Mouse (Mus musculus): Measurements from ENCODE around the gene Jarid2. TPM values are rescaled to one million over a fixed set of nuclear protein-coding genes. Genes with fewer than 3 reads are reported as not detected.
"Not testable (repeated sequence)": the region's sequence is repeated elsewhere in the genome, so short reads cannot be mapped to it uniquely, and the experiment has no call there.

Jarid2 gene
- polyA plus RNA-seq, 2 experiments, result 22.8 to 29.9 TPM

DNA sequence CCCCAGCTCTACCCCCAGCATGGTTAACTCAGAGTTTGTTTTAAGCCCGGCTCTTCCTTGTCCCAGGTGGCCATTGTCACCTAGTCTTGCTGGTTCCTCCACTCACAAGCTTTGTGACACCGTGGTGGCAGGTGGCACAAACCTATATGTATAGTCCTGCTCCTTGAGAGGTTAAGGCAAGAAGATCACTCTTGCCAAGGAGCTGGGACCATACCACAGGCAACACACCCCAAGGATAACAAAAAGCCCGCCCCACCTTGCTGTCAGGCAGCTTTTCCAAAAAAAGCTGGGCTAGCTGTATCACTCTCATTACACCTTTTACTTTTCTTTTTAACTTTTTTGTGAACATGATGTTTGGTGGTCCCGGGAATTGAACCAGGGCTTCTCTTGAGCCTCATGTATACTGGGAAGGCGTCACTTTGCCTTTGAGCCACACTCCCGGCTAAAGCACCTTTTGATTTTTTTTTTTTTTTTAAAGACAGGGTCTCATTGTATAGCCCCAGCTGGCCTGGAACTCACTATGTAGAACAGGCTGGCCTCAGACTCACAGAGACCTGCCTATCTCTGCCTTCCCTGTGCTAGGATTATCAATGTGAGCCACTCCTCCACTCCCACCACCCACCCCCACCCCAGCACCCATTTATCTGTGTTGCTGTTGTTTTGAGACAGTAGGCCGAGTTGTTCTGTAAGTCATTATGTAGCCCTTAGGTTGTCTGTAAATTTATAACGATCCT, 19.4 kb upstream of the Jarid2 start:
- TF ChIP-seq POLR2A (IDR thresholded peaks at IDR 0.05; ENCODE audit: borderline replicate concordance, extremely low read depth, insufficient read depth, insufficient read length), result no peak
- no peak overlapping the region for H3K4me2 ChIP-seq (replicated peaks; ENCODE audit: low read depth, low read length, severe bottlenecking)
- H3K4me3 ChIP-seq (replicated peaks; ENCODE audit: low read length), result no peak overlapping the region
- no peak overlapping the region for H3K27ac ChIP-seq (replicated peaks; ENCODE audit: low read depth, low read length)
- H3K36me3 ChIP-seq (ENCODE audit: control insufficient read depth, insufficient read depth, low read length), result no peaks in the 10 kb centered on the region
- H3K9ac ChIP-seq (ENCODE audit: low read depth, low read length, severe bottlenecking), result no peak overlapping the region
- H3K4me1 ChIP-seq (ENCODE audit: control insufficient read depth, insufficient read depth, low read length), result 0 out of 2 replicates have a peak, but pooled peaks cover 3% of the 10 kb centered on the region
- DNase-seq (ENCODE audit: low spot score), result no peak
- no peaks in the 10 kb centered on the region for H3K9me3 ChIP-seq (ENCODE audit: control insufficient read depth, low read length)
- no peaks in the 10 kb centered on the region for H3K27me3 ChIP-seq (ENCODE audit: control insufficient read depth, insufficient read depth, low read length)
- no peak for ATAC-seq (ENCODE audit: low FRiP score, low read depth)
- 62% methylated on average over 8 of the region's 8 CpGs for WGBS

DNA sequence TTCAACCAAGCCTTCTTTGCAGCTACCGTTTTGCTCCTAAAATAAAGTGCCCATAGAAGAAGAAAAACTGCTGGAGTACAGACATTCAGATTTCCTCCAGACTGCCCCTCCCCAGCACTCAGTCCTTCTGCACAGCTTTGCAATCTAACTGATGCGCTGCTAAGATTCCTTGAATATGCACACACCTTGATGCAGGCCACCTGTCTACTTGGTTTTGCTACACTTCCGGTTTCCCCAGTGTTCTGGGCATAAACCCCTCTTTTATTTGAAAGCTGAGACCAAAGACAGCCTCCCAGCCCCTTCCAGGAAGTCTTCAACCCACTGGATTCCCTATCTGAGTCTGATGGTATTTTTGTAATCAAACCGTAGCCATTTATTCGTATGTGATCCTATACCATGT, 18.2 kb upstream of the Jarid2 start:
- H3K27ac ChIP-seq (replicated peaks; ENCODE audit: low read depth, low read length), result no peak overlapping the region
- H3K4me1 ChIP-seq (ENCODE audit: control insufficient read depth, insufficient read depth, low read length), result 0 out of 2 replicates have a peak, but pooled peaks cover 3% of the 10 kb centered on the region
- no peak for TF ChIP-seq POLR2A (IDR thresholded peaks at IDR 0.05; ENCODE audit: borderline replicate concordance, extremely low read depth, insufficient read depth, insufficient read length)
- no peak overlapping the region for H3K4me3 ChIP-seq (replicated peaks; ENCODE audit: low read length)
- H3K4me2 ChIP-seq (replicated peaks; ENCODE audit: low read depth, low read length, severe bottlenecking), result no peak overlapping the region
- no peak overlapping the region for H3K9ac ChIP-seq (ENCODE audit: low read depth, low read length, severe bottlenecking)
- no peak for DNase-seq (ENCODE audit: low spot score)
- no peak for ATAC-seq (ENCODE audit: low FRiP score, low read depth)
- no peaks in the 10 kb centered on the region for H3K27me3 ChIP-seq (ENCODE audit: control insufficient read depth, insufficient read depth, low read length)
- H3K9me3 ChIP-seq (ENCODE audit: control insufficient read depth, low read length), result no peaks in the 10 kb centered on the region
- H3K36me3 ChIP-seq (ENCODE audit: control insufficient read depth, insufficient read depth, low read length), result no peaks in the 10 kb centered on the region
- WGBS, result 49% methylated on average over 5 of the region's 5 CpGs

DNA sequence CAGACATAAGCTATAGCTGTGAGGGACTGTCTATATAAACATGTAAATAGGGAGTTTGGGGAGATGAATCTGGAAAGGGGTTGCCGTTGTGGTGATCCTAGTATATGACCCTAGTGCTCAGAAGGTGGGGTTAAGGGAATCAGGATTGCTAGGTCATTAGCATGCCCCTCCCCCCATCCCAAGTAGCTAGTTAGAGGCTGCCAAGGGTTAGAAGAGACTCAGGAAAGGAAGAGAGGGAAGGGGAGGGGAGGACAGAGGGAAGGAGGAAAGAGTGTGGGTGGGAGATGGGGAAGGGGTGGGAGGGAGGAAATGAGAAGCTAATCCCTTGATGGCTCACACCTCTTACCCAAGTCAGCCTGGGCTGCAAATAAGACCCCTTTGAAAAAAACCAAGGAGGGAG, 17.4 kb upstream of the Jarid2 start:
- Histone ChIP-seq H3K4me2 (replicated peaks; ENCODE audit: low read depth, low read length, severe bottlenecking) (no peak overlapping the region), H3K36me3 (ENCODE audit: control insufficient read depth, insufficient read depth, low read length) (no peaks in the 10 kb centered on the region), H3K27ac (replicated peaks; ENCODE audit: low read depth, low read length) (no peak overlapping the region), H3K27me3 (ENCODE audit: control insufficient read depth, insufficient read depth, low read length) (no peaks in the 10 kb centered on the region), H3K4me1 (ENCODE audit: control insufficient read depth, insufficient read depth, low read length) (0 out of 2 replicates have a peak, but pooled peaks cover 3% of the 10 kb centered on the region), H3K9me3 (ENCODE audit: control insufficient read depth, low read length) (no peaks in the 10 kb centered on the region), H3K9ac (ENCODE audit: low read depth, low read length, severe bottlenecking) (no peak overlapping the region), H3K4me3 (replicated peaks; ENCODE audit: low read length) (no peak overlapping the region)
- WGBS, result 18% methylated on average over 1 of the region's 1 CpGs
- TF ChIP-seq POLR2A (IDR thresholded peaks at IDR 0.05; ENCODE audit: borderline replicate concordance, extremely low read depth, insufficient read depth, insufficient read length), result no peak
- DNase-seq (ENCODE audit: low spot score) (no peak), ATAC-seq (ENCODE audit: low FRiP score, low read depth) (no peak)

DNA sequence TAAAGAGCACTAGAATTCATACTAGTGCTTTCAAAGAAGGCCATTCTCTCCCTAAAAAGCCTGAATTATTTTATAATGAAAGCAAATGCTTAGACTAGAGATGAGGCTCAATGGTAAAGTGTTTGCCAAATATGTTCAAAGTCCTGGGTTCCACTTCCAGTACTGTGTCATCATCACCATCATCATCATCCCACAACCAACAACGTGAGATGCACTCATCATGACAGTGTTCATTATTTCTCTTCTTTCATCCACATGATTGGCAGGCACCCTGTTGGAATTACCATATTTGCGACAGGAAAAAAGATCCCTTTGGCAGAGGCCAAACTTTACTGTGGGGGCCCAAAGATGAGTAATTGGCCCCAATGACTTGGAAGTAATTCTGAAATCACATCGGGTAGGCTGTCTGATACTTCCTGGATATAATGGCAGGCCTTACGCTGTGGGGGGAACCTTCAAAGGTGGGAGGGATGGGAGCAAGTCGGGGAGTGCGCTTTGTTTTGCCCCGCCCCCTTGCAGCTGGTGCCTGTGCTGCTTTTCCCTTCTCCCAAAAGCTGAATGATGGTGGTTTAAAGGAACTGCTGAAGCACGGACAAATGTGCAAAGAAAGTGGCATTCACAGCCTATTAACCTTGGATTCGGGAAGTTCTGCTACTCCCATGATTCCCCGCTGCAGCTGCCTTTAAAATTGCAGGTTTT, 13.9 kb upstream of the Jarid2 start:
- Histone ChIP-seq H3K9me3 (ENCODE audit: control insufficient read depth, low read length) (no peaks in the 10 kb centered on the region), H3K4me3 (replicated peaks; ENCODE audit: low read length) (no peak overlapping the region), H3K9ac (ENCODE audit: low read depth, low read length, severe bottlenecking) (no peak overlapping the region), H3K4me1 (ENCODE audit: control insufficient read depth, insufficient read depth, low read length) (0 out of 2 replicates have a peak, but pooled peaks cover 3% of the 10 kb centered on the region), H3K4me2 (replicated peaks; ENCODE audit: low read depth, low read length, severe bottlenecking) (no peak overlapping the region), H3K27me3 (ENCODE audit: control insufficient read depth, insufficient read depth, low read length) (no peaks in the 10 kb centered on the region), H3K27ac (replicated peaks; ENCODE audit: low read depth, low read length) (no peak overlapping the region), H3K36me3 (ENCODE audit: control insufficient read depth, insufficient read depth, low read length) (no peaks in the 10 kb centered on the region)
- WGBS, result 41% methylated on average over 10 of the region's 10 CpGs
- no peak for DNase-seq (ENCODE audit: low spot score)
- no peak for ATAC-seq (ENCODE audit: low FRiP score, low read depth)
- TF ChIP-seq POLR2A (IDR thresholded peaks at IDR 0.05; ENCODE audit: borderline replicate concordance, extremely low read depth, insufficient read depth, insufficient read length), result no peak

DNA sequence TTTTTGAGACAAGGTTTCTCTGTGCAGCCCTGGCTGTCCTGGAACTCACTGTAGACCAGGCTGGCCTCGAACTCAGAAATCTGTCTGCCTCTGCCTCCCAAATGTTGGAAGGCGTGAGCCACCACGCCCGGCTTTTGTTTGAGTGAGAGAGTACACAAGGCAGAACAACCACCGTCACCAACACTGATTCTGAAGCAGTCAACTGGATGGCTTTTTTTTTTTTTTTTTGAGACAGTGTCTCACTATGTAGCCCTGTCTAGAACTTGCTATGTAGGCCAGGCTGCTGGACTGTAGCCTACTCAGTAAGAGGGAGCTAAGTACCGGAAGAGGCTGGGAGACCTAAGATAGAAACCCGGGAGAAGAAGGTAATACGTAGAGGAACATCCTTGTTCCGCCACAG, 11.4 kb upstream of the Jarid2 start:
- 94% methylated on average over 9 of the region's 9 CpGs for WGBS
- Histone ChIP-seq H3K9ac (ENCODE audit: low read depth, low read length, severe bottlenecking) (no peak overlapping the region), H3K4me1 (ENCODE audit: control insufficient read depth, insufficient read depth, low read length) (no peaks in the 10 kb centered on the region), H3K4me2 (replicated peaks; ENCODE audit: low read depth, low read length, severe bottlenecking) (no peak overlapping the region), H3K27ac (replicated peaks; ENCODE audit: low read depth, low read length) (no peak overlapping the region), H3K36me3 (ENCODE audit: control insufficient read depth, insufficient read depth, low read length) (no peaks in the 10 kb centered on the region), H3K4me3 (replicated peaks; ENCODE audit: low read length) (no peak overlapping the region), H3K9me3 (ENCODE audit: control insufficient read depth, low read length) (no peaks in the 10 kb centered on the region), H3K27me3 (ENCODE audit: control insufficient read depth, insufficient read depth, low read length) (no peaks in the 10 kb centered on the region)
- ATAC-seq (ENCODE audit: low FRiP score, low read depth) (no peak), DNase-seq (ENCODE audit: low spot score) (no peak)
- TF ChIP-seq POLR2A (IDR thresholded peaks at IDR 0.05; ENCODE audit: borderline replicate concordance, extremely low read depth, insufficient read depth, insufficient read length), result no peak

DNA sequence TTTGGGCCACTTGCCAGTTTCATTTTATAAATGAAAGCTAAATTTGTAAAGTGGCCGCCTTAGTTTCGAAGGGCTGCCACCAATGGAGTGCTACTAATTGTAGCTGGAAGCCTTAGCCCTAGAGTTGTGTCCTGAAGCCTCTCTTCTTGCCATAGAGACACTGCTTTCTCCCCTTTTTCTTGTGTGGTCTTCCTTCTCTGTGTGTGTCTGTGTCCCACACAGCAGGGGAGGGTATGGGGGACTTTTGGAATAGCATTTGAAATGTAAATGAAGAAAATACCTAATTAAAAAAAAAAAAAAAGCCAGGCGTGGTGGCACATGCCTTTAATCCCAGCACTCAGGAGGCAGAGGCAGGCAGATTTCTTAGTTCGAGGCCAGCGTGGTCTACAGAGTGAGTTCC, 10.8 kb upstream of the Jarid2 start:
- DNase-seq (ENCODE audit: low spot score); H3K27ac ChIP-seq (replicated peaks; ENCODE audit: low read depth, low read length); H3K27me3 ChIP-seq (ENCODE audit: control insufficient read depth, insufficient read depth, low read length); H3K4me1 ChIP-seq (ENCODE audit: control insufficient read depth, insufficient read depth, low read length); H3K9me3 ChIP-seq (ENCODE audit: control insufficient read depth, low read length); H3K9ac ChIP-seq (ENCODE audit: low read depth, low read length, severe bottlenecking); H3K4me3 ChIP-seq (replicated peaks; ENCODE audit: low read length); H3K4me2 ChIP-seq (replicated peaks; ENCODE audit: low read depth, low read length, severe bottlenecking); ATAC-seq (ENCODE audit: low FRiP score, low read depth); H3K36me3 ChIP-seq (ENCODE audit: control insufficient read depth, insufficient read depth, low read length): not testable (repeated sequence)
- 92% methylated on average over 5 of the region's 5 CpGs for WGBS
